ENCODE assay signal across 20 mouse cellular contexts in genomic region chr2:60925063-60925462, GRCm38 (mm10). TPM values are rescaled to one million over a fixed set of nuclear protein-coding genes. Genes with fewer than 3 reads are reported as not detected.
A peak's percentile ranks its signal among the peaks of the same experiment; 100 is the strongest.
DNase-seq lines count a peak whose midpoint lies in the region; ATAC-seq and TF ChIP-seq lines count a peak whose summit lies in the region.
"Had no signal": no experiment of that assay in that cellular context is flagged by ENCODE, and none has a peak within 500 bp of the region (broad histone marks: within the 10 kb centered on the region; RNA-seq: fewer than 3 reads in every experiment).

No protein-coding gene starts in this region.

- H3K4me3 ChIP-seq in heart, embryonic 16.5 days (ENCODE audit: low read length), result no peak overlapping the region
- H3K4me3 ChIP-seq in limb, embryonic 14.5 days (replicated peaks; ENCODE audit: low read length), result no peak overlapping the region
- no peak overlapping the region for H3K4me3 ChIP-seq in limb, embryonic 10.5 days
- H3K4me3 ChIP-seq: embryonic facial prominence, embryonic 13.5 days; forebrain, embryonic 12.5 days; gastrocnemius, adult 2 months; hindbrain, embryonic 10.5 days had no signal

- H3K9ac ChIP-seq in heart, embryonic 16.5 days (ENCODE audit: low read length), result no peak overlapping the region
- H3K9ac ChIP-seq in limb, embryonic 14.5 days (ENCODE audit: low read depth, low read length, severe bottlenecking), result no peak overlapping the region
- H3K9ac ChIP-seq: embryonic facial prominence, embryonic 13.5 days; forebrain, embryonic 12.5 days had no signal

- H3K27me3 ChIP-seq in heart, embryonic 16.5 days (ENCODE audit: control insufficient read depth, insufficient read depth, low read length), result no peaks in the 10 kb centered on the region
- no peaks in the 10 kb centered on the region for H3K27me3 ChIP-seq in limb, embryonic 14.5 days (ENCODE audit: control insufficient read depth, insufficient read depth, low read length)
- H3K27me3 ChIP-seq in limb, embryonic 10.5 days (ENCODE audit: low read depth, poor library complexity, severe bottlenecking), result no peaks in the 10 kb centered on the region
- H3K27me3 ChIP-seq: embryonic facial prominence, embryonic 13.5 days; forebrain, embryonic 12.5 days had no signal

- no peak for ATAC-seq in heart, embryonic 16.5 days (replicated peaks; ENCODE audit: extremely low read depth, insufficient read depth, low FRiP score)
- ATAC-seq in limb, embryonic 14.5 days (ENCODE audit: low FRiP score, low read depth), result no peak
- ATAC-seq: activated CD4-positive, CD25-positive, alpha-beta regulatory T cell, adult 4 months; hindbrain, embryonic 16.5 days; inflammation-experienced regulatory T-cells, adult 6 months; intestine, postnatal 0 days had no signal

- H3K4me2 ChIP-seq in heart, embryonic 16.5 days (ENCODE audit: low read depth, low read length), result no peak overlapping the region
- no peak overlapping the region for H3K4me2 ChIP-seq in limb, embryonic 14.5 days (replicated peaks; ENCODE audit: low read depth, low read length, severe bottlenecking)
- H3K4me2 ChIP-seq: embryonic facial prominence, embryonic 13.5 days; forebrain, embryonic 12.5 days had no signal

- WGBS in heart, embryonic 16.5 days, result 66% methylated on average over 5 of the region's 5 CpGs
- 69% methylated on average over 5 of the region's 5 CpGs for WGBS in limb, embryonic 14.5 days
- 70% methylated on average over 5 of the region's 5 CpGs for WGBS in limb, embryonic 10.5 days

- peak; percentile 88 for DNase-seq in heart, adult 11 months
- no peak for DNase-seq in heart, postnatal 36 days
- no peak for DNase-seq in heart, adult 9 months (ENCODE audit: low spot score in 2 of 2)
- DNase-seq in limb, embryonic 14.5 days (ENCODE audit: low spot score), result peak; percentile 25
- no peak for DNase-seq in limb, embryonic 10.5 days (ENCODE audit: low spot score)
- peak; percentile 51 for DNase-seq in yolk sac, embryonic 10.5 days (ENCODE audit: low spot score)
- DNase-seq: adrenal gland, postnatal 14 days; cerebellum, adult 11-12 months; cerebellum, adult 9-10 months; cerebellum, postnatal 36 days; gastrocnemius, adult 2 months; gastrocnemius, postnatal 25 days had no signal

- no peak for TF ChIP-seq POLR2A in limb, embryonic 14.5 days (IDR thresholded peaks at IDR 0.05; ENCODE audit: borderline replicate concordance, extremely low read depth, insufficient read depth, insufficient read length)

- H3K9me3 ChIP-seq in heart, embryonic 16.5 days (replicated peaks; ENCODE audit: control insufficient read depth, low read length), result no peaks in the 10 kb centered on the region
- H3K9me3 ChIP-seq in limb, embryonic 14.5 days (ENCODE audit: control insufficient read depth, low read length), result no peaks in the 10 kb centered on the region
- H3K9me3 ChIP-seq in limb, embryonic 10.5 days (replicated peaks), result no peaks in the 10 kb centered on the region
- H3K9me3 ChIP-seq: embryonic facial prominence, embryonic 13.5 days; forebrain, embryonic 12.5 days; hindbrain, embryonic 10.5 days had no signal

- H3K36me3 ChIP-seq in heart, embryonic 16.5 days (ENCODE audit: control insufficient read depth, insufficient read depth), result no peaks in the 10 kb centered on the region
- H3K36me3 ChIP-seq in limb, embryonic 14.5 days (ENCODE audit: control insufficient read depth, insufficient read depth, low read length), result peaks cover 4% of the 10 kb centered on the region; the same call in 1 of the 2 replicates
- no peaks in the 10 kb centered on the region for H3K36me3 ChIP-seq in limb, embryonic 10.5 days
- H3K36me3 ChIP-seq: forebrain, embryonic 12.5 days; hindbrain, embryonic 10.5 days had no signal

- H3K4me1 ChIP-seq in heart, embryonic 16.5 days (ENCODE audit: control insufficient read depth, insufficient read depth, low read length), result peaks cover 51% of the 10 kb centered on the region
- peaks cover 21% of the 10 kb centered on the region for H3K4me1 ChIP-seq in limb, embryonic 14.5 days (ENCODE audit: control insufficient read depth, insufficient read depth, low read length)
- peaks cover 31% of the 10 kb centered on the region for H3K4me1 ChIP-seq in limb, embryonic 10.5 days
- H3K4me1 ChIP-seq: forebrain, embryonic 12.5 days had no signal

- intact Hi-C loops in heart, postnatal 36 days (cut with DNase I), result no loop called here

- H3K27ac ChIP-seq in heart, embryonic 16.5 days (ENCODE audit: low read length), result peak overlapping the region; percentile 32; the same call in 1 of the 2 replicates
- no peak overlapping the region for H3K27ac ChIP-seq in limb, embryonic 14.5 days (replicated peaks; ENCODE audit: low read depth, low read length)
- H3K27ac ChIP-seq in limb, embryonic 10.5 days, result no peak overlapping the region
- H3K27ac ChIP-seq: embryonic facial prominence, embryonic 13.5 days; forebrain, embryonic 12.5 days; gastrocnemius, adult 2 months; hindbrain, embryonic 10.5 days had no signal

RNA-seq across cellular contexts. Expression of gene Rbms1, which starts 37.9 kb away (rescaled TPM):
- total RNA-seq in heart, postnatal 36 days (2021), result 10 to 100 TPM; 43.2 to 46.4 TPM
- polyA plus RNA-seq in heart, embryonic 16.5 days (2015; fragmentation: Nextera tagmentation; extraction: Ambion mirVana), result 90.0 and 102 TPM in 2 replicates
- 84.9 and 119 TPM in 2 replicates for polyA plus RNA-seq in limb, embryonic 14.5 days (2012; rRNA removed)
- 118 and 131 TPM in 2 replicates for polyA plus RNA-seq in limb, embryonic 14.5 days (2014; fragmentation: Nextera tagmentation; extraction: Ambion mirVana)
- 118 and 124 TPM in 2 replicates for polyA plus RNA-seq in limb, embryonic 10.5 days (2016; fragmentation: Nextera tagmentation; extraction: Ambion mirVana)

Comparison
In these comparisons a context has a peak if more than half of its experiments do, and no peak if none do; other contexts are left out.
1. DNase-seq: peak in heart, adult 11 months (single experiment), limb, embryonic 14.5 days (single experiment) and yolk sac, embryonic 10.5 days (single experiment); none in heart, postnatal 36 days (0 of 2), heart, adult 9 months (0 of 2) and limb, embryonic 10.5 days (single experiment).